Mouse (Mus musculus): ENCODE data around the gene Aspa.

GRCm38 (mm10) chr11:73350483-73350882 is 21.1 kb upstream of the Aspa start, which contains the start of gene Olfr20:
- no peak for TF ChIP-seq CTCF (IDR thresholded peaks at IDR 0.05; ENCODE audit: borderline replicate concordance, insufficient read depth, low read length)
- no peak for TF ChIP-seq POLR2A (IDR thresholded peaks at IDR 0.05; ENCODE audit: low read depth, low read length)

Data from embryonic fibroblast, embryonic 13.5 days (primary cell).